Mouse (Mus musculus): ENCODE results near the gene Tmigd3.

DNA sequence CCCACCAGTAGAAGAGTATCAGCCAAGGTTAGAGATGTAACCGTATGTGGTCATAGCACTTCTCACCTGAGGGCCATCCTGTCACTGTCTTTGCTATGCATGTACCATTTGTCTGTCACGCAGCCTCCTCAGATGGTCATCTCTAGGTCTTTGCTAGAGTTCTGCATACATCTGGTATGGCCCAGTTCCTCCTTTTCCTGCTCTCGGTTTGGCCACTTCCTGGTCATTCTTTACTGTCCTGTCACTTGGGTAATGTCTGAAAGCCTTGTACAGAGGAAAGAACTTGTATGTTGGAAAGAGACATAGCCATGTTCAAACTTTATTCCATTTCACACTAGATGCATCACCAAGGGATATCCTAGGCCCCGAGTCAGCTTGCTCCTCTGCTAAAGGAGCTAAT lies 30.9 kb upstream of the Tmigd3 start:
- TF ChIP-seq MXI1 (IDR thresholded peaks at IDR 0.05; ENCODE audit: low read depth, low read length) (no peak), MAFK (IDR thresholded peaks at IDR 0.05; ENCODE audit: insufficient replicate concordance, low read length) (no peak), RCOR1 (conservative IDR thresholded peaks at IDR 0.05; ENCODE audit: low read depth, low read length) (no peak), MAX (IDR thresholded peaks at IDR 0.05; ENCODE audit: low read length) (no peak), USF2 (conservative IDR thresholded peaks at IDR 0.05; ENCODE audit: low read depth, low read length) (no peak)

All from CH12.LX (cell line).